Mouse (Mus musculus): Measurements from ENCODE around the gene Paox.

Paox gene

DNA sequence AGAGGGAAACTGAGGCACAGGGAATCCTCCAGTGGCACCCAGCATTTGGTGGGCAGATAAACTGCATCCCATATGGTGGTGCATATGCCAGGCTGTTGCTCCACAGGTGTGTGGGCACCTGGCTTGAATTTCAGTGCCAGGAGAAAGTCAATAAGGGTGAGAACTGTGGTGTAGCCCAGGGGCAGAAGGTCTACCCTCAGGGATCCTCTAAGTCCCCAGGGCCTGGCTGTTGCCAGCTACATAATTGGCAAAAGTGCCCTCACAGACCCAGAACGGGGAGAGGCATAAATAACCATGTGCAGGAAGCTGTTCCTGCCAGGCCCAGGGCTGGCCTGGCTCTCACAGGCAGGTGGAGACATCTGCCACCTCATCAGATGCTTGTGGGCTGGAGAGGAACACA, 57.3 kb downstream of the Paox start, which contains the start of gene Olfr523:
Gene Olfr523, plus strand, starts transcription at position 282 of the 400 bp plus-strand sequence.
- no peak for DNase-seq (ENCODE audit: low spot score)

DNA sequence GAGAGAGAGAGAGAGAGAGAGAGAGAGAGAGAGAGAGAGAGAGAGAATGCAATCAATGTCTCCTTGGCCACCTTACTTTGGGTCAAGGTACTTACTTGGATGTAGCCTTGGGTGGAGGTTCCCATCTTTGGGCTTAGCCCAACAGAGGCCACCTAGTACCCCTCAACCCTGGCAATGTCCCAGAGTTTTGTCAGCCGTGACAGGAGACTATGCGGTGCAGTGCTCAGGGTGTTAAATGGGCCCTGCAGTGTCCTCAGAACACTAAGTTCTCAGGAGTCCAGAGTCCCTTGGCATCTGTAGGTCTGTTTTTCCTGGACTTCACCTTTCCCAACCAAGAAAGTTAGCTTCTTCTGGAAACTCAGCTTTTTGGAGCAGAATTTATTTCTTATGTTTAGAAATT, 63.6 kb downstream of the Paox start:
- no peak for DNase-seq (ENCODE audit: low spot score)

DNA sequence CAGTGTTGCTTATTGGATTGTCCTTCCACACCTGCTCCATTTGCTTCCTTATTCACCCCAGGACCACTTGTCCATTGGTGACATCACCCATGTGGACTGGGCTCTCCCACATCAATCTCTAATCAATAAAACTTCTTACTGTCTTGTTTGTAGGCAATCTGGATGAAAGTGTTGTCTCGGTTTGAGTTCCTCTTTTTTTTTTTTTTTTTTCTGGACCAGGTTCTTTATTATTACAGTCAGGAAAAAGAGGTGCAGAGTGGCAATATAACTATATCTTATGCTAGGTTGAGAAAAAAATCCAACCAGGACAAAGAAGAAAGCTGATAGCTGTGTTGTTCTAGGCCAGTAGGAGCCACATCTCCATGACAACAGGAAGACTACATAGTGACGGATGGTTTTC, 65.1 kb downstream of the Paox start:
- no peak for DNase-seq (ENCODE audit: low spot score)

DNA sequence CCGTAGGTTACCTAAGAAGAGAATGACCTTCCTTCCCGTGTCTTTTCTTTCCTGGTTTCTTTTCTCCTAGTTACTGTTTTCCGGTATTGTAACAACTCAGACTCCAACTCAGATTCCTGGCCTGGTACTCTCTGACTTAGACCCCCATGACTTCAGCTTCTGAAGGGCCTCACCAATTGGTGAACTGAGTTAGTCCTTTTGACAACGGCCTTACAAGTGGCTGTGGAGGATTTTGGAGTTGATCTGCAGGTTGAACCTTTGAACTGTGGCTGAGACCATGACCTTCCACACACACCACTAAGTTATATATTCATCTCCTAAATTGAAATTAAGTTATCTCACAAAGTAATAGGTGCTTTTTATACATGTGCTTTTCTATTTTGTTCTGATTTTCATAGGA, 68.6 kb downstream of the Paox start:
- DNase-seq (ENCODE audit: low spot score) = no peak
